Mouse (Mus musculus): ENCODE measurements at regions not wholly inside any gene's neighbourhood (a gene's known extent, or its start where the extent isn't known, plus 50 kb on each side); places are given as distances from the start of the nearest gene placed in this dataset.

DNA sequence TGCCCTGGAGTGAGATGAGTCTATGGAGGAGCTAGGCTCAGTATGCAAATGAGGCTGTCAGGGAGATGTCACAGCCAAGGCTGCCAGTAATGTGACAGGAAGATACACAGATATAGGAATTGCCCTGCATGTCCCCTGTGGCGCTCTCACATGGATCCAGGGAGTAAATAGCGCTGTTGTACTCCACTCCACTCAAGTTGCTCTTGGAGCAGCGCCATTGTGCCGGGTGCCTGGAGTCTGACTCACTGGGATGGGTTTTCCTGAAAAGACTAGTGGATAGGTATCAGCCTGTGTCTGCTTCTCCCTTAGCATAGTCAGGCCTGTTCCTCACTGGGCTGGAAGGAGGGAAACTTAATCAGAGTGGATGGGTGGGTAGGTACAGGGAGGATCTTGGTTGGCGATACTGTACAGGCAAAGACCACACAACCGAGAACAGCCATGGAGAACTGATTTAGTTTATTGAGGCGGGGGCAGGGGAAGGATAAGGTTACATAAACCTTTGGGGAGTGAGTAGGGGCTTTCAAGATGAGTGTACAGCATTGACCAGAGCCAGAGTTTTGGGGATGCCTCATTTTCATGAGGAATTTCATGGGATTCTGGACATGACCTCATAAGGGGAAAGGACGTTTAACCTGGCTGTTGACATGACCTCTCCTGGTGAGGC is 497.5 kb upstream of the Kcnab2 start:
- no peak overlapping the region for H3K4me3 ChIP-seq (ENCODE audit: low read depth, low read length)
- H3K27ac ChIP-seq (ENCODE audit: low read depth, low read length): no peak overlapping the region
- H3K36me3 ChIP-seq (ENCODE audit: control insufficient read depth, insufficient read depth, low read length): no peaks in the 10 kb centered on the region
- no peaks in the 10 kb centered on the region for H3K4me1 ChIP-seq (ENCODE audit: control insufficient read depth, insufficient read depth, low read length)
- no peaks in the 10 kb centered on the region for H3K9me3 ChIP-seq (replicated peaks; ENCODE audit: control insufficient read depth, low read length)
- 84% methylated on average over 8 of the region's 8 CpGs for WGBS
- H3K9ac ChIP-seq (ENCODE audit: low read length): no peak overlapping the region
- DNase-seq (ENCODE audit: low spot score) (no peak), ATAC-seq (no peak)
- no peaks in the 10 kb centered on the region for H3K27me3 ChIP-seq (replicated peaks; ENCODE audit: control insufficient read depth, insufficient read depth, low read length)
- no peak overlapping the region for H3K4me2 ChIP-seq (ENCODE audit: low read length)

- no peak for ATAC-seq
- no peak overlapping the region for H3K4me2 ChIP-seq (ENCODE audit: low read length)
- 80% methylated on average over 6 of the region's 6 CpGs for WGBS
- H3K9me3 ChIP-seq (replicated peaks; ENCODE audit: control insufficient read depth, low read length): no peaks in the 10 kb centered on the region
- no peaks in the 10 kb centered on the region for H3K36me3 ChIP-seq (ENCODE audit: control insufficient read depth, insufficient read depth, low read length)
- no peak overlapping the region for H3K4me3 ChIP-seq (ENCODE audit: low read depth, low read length)
- H3K4me1 ChIP-seq (ENCODE audit: control insufficient read depth, insufficient read depth, low read length): no peaks in the 10 kb centered on the region
- no peaks in the 10 kb centered on the region for H3K27me3 ChIP-seq (replicated peaks; ENCODE audit: control insufficient read depth, insufficient read depth, low read length)
- no peak overlapping the region for H3K9ac ChIP-seq (ENCODE audit: low read length)
- no peak for DNase-seq (ENCODE audit: low spot score)
- no peak overlapping the region for H3K27ac ChIP-seq (ENCODE audit: low read depth, low read length)
Measured at GRCm38 (mm10) chr4:152963001-152963400, 485.3 kb upstream of the Kcnab2 start.

DNA sequence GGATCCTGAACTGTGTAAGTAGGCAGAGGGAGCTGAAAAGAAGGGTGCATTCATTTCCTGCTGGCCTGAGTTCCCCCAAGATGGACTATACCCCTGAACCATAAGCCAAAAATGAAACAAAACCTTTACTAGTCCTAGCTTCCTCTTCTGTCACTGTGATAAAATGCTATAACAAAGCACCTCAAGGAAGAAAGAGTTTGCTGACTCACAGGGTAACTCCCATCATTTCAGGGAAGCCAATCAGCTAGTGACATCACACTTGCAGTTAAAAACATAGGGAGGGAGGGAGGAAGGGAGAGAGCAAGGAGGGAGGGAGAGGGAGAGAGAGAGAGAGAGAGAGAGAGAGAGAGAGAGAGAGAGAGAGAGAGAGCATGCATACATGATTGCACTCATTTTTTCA is 484.5 kb upstream of the Kcnab2 start:
- Histone ChIP-seq H3K27me3 (replicated peaks; ENCODE audit: control insufficient read depth, insufficient read depth, low read length) (no peaks in the 10 kb centered on the region), H3K4me2 (ENCODE audit: low read length) (no peak overlapping the region), H3K27ac (ENCODE audit: low read depth, low read length) (no peak overlapping the region), H3K36me3 (ENCODE audit: control insufficient read depth, insufficient read depth, low read length) (no peaks in the 10 kb centered on the region), H3K9me3 (replicated peaks; ENCODE audit: control insufficient read depth, low read length) (no peaks in the 10 kb centered on the region), H3K9ac (ENCODE audit: low read length) (no peak overlapping the region), H3K4me3 (ENCODE audit: low read depth, low read length) (no peak overlapping the region), H3K4me1 (ENCODE audit: control insufficient read depth, insufficient read depth, low read length) (no peaks in the 10 kb centered on the region)
- ATAC-seq (no peak), DNase-seq (ENCODE audit: low spot score) (no peak)

GRCm38 (mm10) chr4:152961677-152962076 is 484.0 kb upstream of the Kcnab2 start:
- no peak overlapping the region for H3K4me3 ChIP-seq (ENCODE audit: low read depth, low read length)
- no peak for DNase-seq (ENCODE audit: low spot score)
- no peaks in the 10 kb centered on the region for H3K4me1 ChIP-seq (ENCODE audit: control insufficient read depth, insufficient read depth, low read length)
- H3K9me3 ChIP-seq (replicated peaks; ENCODE audit: control insufficient read depth, low read length): no peaks in the 10 kb centered on the region
- WGBS: 97% methylated on average over 4 of the region's 4 CpGs
- ATAC-seq: no peak
- H3K36me3 ChIP-seq (ENCODE audit: control insufficient read depth, insufficient read depth, low read length): no peaks in the 10 kb centered on the region
- H3K27me3 ChIP-seq (replicated peaks; ENCODE audit: control insufficient read depth, insufficient read depth, low read length): no peaks in the 10 kb centered on the region
- H3K9ac ChIP-seq (ENCODE audit: low read length): no peak overlapping the region
- H3K4me2 ChIP-seq (ENCODE audit: low read length): no peak overlapping the region
- no peak overlapping the region for H3K27ac ChIP-seq (ENCODE audit: low read depth, low read length)

DNA sequence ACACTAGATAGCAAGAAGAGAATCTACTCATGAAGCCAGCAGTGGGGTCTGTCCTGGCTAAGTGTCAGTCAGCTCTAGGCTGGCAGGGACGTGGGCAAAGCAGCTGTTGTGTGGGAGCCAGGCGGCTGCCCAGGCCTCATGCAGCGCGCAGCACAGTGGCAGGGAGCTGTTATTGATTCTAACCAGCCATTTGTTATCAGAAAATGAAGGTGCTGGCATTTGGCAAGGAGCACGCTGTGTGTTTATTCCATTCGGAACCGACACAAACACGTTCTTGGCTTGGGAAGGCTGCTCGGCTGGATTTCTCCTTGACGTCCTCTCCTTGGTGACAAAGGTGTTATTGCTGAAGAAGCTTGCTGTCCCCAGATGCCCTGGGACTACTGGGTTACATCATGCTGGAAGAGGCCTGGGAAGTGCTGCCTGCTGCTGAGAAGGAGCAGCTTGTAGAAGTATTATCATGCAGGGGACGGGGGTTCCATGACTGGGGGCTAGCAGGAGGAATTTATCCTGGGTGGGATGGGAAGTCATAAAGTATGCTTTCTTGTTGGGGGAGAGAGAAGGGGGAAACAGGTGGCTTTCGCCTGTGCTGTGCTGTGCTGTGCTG is 482.1 kb upstream of the Kcnab2 start:
- peak; percentile 17 for DNase-seq (ENCODE audit: low spot score)

DNA sequence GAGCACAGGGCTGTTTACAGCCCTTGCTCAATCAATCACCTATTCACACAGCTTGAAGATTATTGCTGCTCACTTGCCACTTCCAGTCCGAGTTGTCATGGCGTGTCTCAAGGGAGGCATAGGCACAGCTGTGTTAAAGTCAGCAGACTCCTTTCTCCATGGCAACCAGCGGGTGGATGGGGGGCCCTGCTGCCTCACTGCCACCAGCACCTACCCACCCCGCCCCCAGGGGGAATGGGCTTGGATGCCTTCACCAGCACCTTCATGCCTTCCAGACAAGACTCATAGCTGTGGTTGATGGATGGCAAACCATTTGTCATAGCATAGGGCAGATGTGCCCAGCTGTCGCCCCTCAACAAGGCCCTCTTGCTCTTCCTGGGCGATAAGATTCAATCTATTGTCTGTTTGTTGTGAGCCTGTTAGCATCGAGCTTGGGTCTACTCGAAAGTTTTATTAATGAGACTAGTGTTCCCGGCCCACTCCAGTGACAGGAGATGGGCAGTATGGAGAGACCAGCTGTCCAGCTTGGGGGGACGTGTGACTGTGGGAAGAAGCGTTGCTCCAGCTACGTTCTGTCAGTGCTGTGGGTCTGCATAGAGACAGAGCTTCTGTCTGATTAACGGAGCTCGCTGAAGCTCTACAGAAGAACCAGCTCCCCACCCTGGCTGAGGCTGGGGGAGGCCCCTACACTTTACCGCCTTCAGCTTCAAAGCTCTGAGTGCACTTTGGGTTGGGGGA is 475.7 kb upstream of the Kcnab2 start:
- H3K9me3 ChIP-seq (replicated peaks; ENCODE audit: control insufficient read depth, low read length): no peaks in the 10 kb centered on the region
- H3K27ac ChIP-seq (ENCODE audit: low read depth, low read length): no peak overlapping the region
- no peaks in the 10 kb centered on the region for H3K27me3 ChIP-seq (replicated peaks; ENCODE audit: control insufficient read depth, insufficient read depth, low read length)
- 62% methylated on average over 15 of the region's 15 CpGs for WGBS
- ATAC-seq (peak; percentile 52; the same call in 1 of the 2 replicates), DNase-seq (ENCODE audit: low spot score) (peak; percentile 34)
- no peak overlapping the region for H3K4me3 ChIP-seq (ENCODE audit: low read depth, low read length)
- H3K9ac ChIP-seq (ENCODE audit: low read length): no peak overlapping the region
- peaks cover 5% of the 10 kb centered on the region; the same call in 1 of the 2 replicates for H3K4me1 ChIP-seq (ENCODE audit: control insufficient read depth, insufficient read depth, low read length)
- H3K4me2 ChIP-seq (ENCODE audit: low read length): no peak overlapping the region
- H3K36me3 ChIP-seq (ENCODE audit: control insufficient read depth, insufficient read depth, low read length): no peaks in the 10 kb centered on the region

More for the DNA sequence above, 482.1 kb upstream of the Kcnab2 start:
- H3K36me3 ChIP-seq (ENCODE audit: control insufficient read depth, insufficient read depth, low read length): no peaks in the 10 kb centered on the region
- no peaks in the 10 kb centered on the region for H3K27me3 ChIP-seq (replicated peaks; ENCODE audit: control insufficient read depth, insufficient read depth, low read length)
- H3K9ac ChIP-seq (ENCODE audit: low read length): no peak overlapping the region
- H3K4me2 ChIP-seq (ENCODE audit: low read length): no peak overlapping the region
- WGBS: 49% methylated on average over 12 of the region's 12 CpGs
- no peak overlapping the region for H3K4me3 ChIP-seq (ENCODE audit: low read depth, low read length)
- no peak for ATAC-seq
- no peak overlapping the region for H3K27ac ChIP-seq (ENCODE audit: low read depth, low read length)
- no peaks in the 10 kb centered on the region for H3K9me3 ChIP-seq (replicated peaks; ENCODE audit: control insufficient read depth, low read length)
- no peaks in the 10 kb centered on the region for H3K4me1 ChIP-seq (ENCODE audit: control insufficient read depth, insufficient read depth, low read length)

DNA sequence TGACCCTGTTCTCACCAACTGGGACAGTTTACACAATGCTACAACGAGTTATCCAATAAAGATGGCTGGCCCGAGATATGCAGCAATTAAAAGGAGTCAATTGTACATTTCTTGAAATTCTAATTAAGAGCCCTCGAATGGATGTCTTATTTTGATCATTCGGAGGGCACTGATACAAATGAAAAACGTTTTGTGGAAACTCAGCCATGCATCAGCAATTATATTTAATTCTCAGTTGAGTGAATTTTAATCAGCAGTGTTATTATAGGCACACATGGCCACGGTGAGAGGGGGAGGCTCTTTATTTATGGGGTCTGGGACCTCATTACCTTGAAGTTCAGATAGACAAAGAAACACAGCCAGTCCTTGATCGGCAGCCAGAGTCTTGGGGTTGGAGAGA is 471.3 kb upstream of the Kcnab2 start:
- no peaks in the 10 kb centered on the region for H3K36me3 ChIP-seq (ENCODE audit: control insufficient read depth, insufficient read depth, low read length)
- no peaks in the 10 kb centered on the region for H3K9me3 ChIP-seq (replicated peaks; ENCODE audit: control insufficient read depth, low read length)
- ATAC-seq (peak; percentile 32; the same call in 1 of the 2 replicates), DNase-seq (ENCODE audit: low spot score) (peak; percentile 61)
- no peaks in the 10 kb centered on the region for H3K27me3 ChIP-seq (replicated peaks; ENCODE audit: control insufficient read depth, insufficient read depth, low read length)
- H3K4me1 ChIP-seq (ENCODE audit: control insufficient read depth, insufficient read depth, low read length): peaks cover 5% of the 10 kb centered on the region; the same call in 1 of the 2 replicates
- H3K9ac ChIP-seq (ENCODE audit: low read length): no peak overlapping the region
- no peak overlapping the region for H3K4me3 ChIP-seq (ENCODE audit: low read depth, low read length)
- 11% methylated on average over 7 of the region's 7 CpGs for WGBS
- H3K27ac ChIP-seq (ENCODE audit: low read depth, low read length): no peak overlapping the region
- no peak overlapping the region for H3K4me2 ChIP-seq (ENCODE audit: low read length)

GRCm38 (mm10) chr4:152941159-152941558 is 463.5 kb upstream of the Kcnab2 start:
- Histone ChIP-seq H3K36me3 (ENCODE audit: control insufficient read depth, insufficient read depth, low read length) (no peaks in the 10 kb centered on the region), H3K9me3 (replicated peaks; ENCODE audit: control insufficient read depth, low read length) (no peaks in the 10 kb centered on the region), H3K4me2 (ENCODE audit: low read length) (no peak overlapping the region), H3K9ac (ENCODE audit: low read length) (no peak overlapping the region), H3K27ac (ENCODE audit: low read depth, low read length) (no peak overlapping the region), H3K27me3 (replicated peaks; ENCODE audit: control insufficient read depth, insufficient read depth, low read length) (no peaks in the 10 kb centered on the region), H3K4me1 (ENCODE audit: control insufficient read depth, insufficient read depth, low read length) (no peaks in the 10 kb centered on the region), H3K4me3 (ENCODE audit: low read depth, low read length) (no peak overlapping the region)
- ATAC-seq: no peak
- 92% methylated on average over 8 of the region's 8 CpGs for WGBS
- no peak for DNase-seq (ENCODE audit: low spot score)

- no peak for DNase-seq (ENCODE audit: low spot score)
Measured at GRCm38 (mm10) chr4:152936614-152937013, 458.9 kb upstream of the Kcnab2 start.

More at GRCm38 (mm10) chr4:152936614-152937013, 458.9 kb upstream of the Kcnab2 start:
- Histone ChIP-seq H3K4me3 (ENCODE audit: low read depth, low read length) (no peak overlapping the region), H3K9me3 (replicated peaks; ENCODE audit: control insufficient read depth, low read length) (no peaks in the 10 kb centered on the region), H3K27me3 (replicated peaks; ENCODE audit: control insufficient read depth, insufficient read depth, low read length) (no peaks in the 10 kb centered on the region), H3K36me3 (ENCODE audit: control insufficient read depth, insufficient read depth, low read length) (no peaks in the 10 kb centered on the region), H3K4me1 (ENCODE audit: control insufficient read depth, insufficient read depth, low read length) (no peaks in the 10 kb centered on the region), H3K9ac (ENCODE audit: low read length) (no peak overlapping the region), H3K27ac (ENCODE audit: low read depth, low read length) (no peak overlapping the region), H3K4me2 (ENCODE audit: low read length) (no peak overlapping the region)
- no peak for ATAC-seq
- 80% methylated on average over 2 of the region's 2 CpGs for WGBS

All from forebrain, embryonic 14.5 days (tissue).